Mouse (Mus musculus): Measurements from ENCODE around the gene Srsf3.
A peak's percentile ranks its signal among the peaks of the same experiment; 100 is the strongest.
"Not testable (repeated sequence)": the region's sequence is repeated elsewhere in the genome, so short reads cannot be mapped to it uniquely, and the experiment has no call there.

Srsf3 gene

DNA sequence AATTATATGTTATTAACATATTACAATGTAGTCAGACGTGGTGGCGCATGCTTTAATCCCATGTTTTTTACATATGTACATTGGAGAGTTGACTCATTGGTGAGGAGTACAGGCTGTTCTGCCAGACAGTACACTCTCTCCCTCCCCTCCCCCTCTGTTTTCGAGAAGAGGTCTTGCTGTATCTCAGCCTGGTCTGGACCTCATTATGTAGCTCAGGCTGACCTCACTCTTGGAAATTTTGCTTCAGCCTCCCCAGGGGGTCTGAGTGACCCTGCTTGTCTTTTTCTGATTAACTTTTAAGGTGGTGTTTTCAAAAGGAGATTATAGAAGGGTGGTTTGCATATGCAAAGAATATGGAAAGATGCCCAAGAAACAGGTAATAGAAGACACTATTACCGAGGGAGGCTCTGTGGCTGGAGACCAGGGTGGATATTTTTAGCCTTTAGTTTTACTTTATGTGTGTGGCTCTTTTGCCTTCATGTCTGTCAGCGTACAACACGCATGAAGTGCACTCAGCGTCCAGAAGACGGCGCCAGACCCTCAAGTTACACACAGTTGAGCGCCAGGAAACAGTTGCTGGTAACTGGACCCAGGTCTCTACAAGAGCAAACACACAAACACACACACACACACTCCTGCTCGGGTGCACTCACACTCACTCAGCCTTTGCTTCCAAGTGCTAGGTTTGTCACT is 14.0 kb upstream of the Srsf3 start:
- DNase-seq (ENCODE audit: low spot score in 2 of 2) = peak in 1 of 2 experiments; percentile 37

DNA sequence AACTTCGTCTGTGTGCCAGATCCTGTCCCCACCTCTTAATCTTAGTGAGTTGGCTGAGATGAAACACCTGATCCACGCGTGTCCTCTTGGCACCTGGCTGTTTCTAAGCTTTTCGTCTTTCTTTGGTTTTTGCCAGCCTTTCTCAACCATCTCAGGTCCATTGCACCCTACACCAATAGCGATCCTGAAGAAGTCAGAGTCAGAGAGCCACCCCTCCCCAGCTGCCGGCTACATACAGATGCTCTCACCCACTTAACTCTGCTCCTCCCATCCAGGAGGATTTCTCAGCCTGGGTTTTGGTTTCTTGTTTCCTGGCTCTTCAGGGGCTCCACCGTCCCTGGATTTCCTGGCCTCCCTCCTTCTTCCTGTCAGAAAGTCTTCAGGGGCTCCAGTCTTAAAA is 13.0 kb upstream of the Srsf3 start:
- no peak for DNase-seq (ENCODE audit: low spot score in 2 of 2)

- no peak for DNase-seq (ENCODE audit: low spot score in 2 of 2)
Observed at GRCm38 (mm10) chr17:29020444-29020843, 12.0 kb upstream of the Srsf3 start.

GRCm38 (mm10) chr17:29022230-29022819 is 10.1 kb upstream of the Srsf3 start:
- DNase-seq (ENCODE audit: low spot score in 2 of 2) = no peak

DNA sequence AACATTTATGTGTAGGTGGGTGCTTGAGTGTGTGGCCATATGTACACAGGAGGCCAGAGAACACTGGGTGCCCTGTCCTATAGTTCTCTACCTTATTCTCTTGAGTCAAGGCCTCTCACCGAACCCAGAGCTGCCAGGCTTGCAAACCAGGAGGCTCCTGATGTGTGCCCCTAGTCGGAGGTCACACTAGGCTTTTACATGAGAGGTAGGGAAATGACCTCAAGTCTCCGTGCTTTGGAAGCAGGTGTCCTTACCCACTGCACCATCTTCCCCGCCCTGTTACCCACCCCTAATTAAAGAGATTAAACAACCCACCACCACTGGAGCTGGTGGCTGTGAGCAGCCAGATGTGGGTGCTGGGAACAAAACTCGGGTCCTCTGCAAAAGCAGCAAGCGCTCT is 9.1 kb upstream of the Srsf3 start:
- DNase-seq (ENCODE audit: low spot score in 2 of 2) = no peak

DNA sequence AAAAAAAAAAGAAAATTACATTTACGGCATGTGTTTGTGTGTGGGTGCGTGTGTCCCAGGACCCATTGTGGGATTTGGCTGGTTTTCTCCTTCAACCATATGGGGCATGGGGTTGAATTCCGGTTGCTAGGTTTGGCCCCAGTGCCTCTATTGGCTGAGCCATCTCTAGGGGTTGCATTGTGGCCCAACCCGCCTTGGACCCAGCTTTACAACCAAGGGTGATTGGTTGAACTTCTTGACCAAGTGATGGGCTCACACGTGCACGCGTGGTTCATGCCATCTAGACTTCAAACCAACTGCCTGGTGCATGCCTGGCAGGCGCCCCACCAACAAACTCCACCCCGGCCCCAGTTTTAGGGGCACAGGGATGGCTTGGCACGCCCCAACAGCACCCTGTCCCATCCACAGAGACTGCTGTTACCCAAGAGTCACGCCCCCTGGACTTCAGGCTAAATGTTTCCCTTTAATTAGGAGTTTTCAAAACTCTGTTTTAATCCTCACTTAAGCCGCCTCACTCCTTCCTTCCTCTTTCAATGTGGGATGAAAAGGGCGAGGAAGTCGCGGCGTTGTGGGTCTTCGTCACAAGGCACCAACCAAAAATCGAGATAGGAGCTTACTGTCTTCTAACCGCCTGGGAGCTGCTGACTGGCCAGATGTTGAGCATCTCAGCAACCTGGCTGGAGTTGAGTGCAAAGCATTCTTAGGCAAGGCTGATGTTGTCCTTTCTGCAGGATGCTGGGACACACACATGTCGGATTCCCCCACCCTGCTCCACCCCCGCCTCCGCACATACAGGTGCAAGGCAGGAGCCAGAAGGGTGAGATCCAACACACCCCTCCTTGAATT is 8.2 kb upstream of the Srsf3 start:
- no peak for DNase-seq (ENCODE audit: low spot score in 2 of 2)

- no peak for DNase-seq (ENCODE audit: low spot score in 2 of 2)
Observed at GRCm38 (mm10) chr17:29024896-29025565, 7.4 kb upstream of the Srsf3 start.

GRCm38 (mm10) chr17:29026652-29027356 is 5.6 kb upstream of the Srsf3 start:
- no peak for DNase-seq (ENCODE audit: low spot score in 2 of 2)

DNA sequence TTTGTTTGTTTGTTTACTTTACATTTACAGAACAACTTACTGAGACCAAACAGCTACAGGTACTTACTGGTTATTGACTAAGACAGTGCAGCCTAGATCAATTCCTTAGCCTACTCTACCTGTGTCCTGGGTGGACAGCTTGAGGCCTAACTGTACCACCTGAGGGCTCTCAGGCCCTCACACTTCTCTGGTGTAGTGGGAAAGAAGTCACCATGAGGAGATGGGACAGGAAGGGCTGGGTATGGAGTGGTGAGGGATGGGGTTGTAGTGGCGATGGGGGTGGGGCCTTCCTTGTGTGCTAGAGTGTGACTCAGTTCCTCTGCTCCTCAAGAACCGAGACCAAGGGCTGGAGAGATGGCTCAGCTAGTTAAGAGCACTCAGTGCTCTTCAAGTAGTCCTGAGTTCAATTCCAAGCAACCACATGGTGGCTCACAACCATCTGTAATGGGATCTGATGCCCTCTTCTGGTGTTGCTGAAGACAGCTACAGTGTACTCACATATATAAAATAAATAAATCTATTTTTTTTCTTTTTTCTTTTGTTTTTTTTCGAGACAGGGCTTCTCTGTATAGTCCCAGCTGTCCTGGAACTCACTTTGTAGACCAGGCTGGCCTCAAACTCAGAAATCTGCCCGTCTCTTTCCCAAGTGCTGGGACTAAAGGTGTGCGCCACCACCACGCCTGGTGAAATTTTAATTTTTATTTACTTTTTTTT is 1.9 kb upstream of the Srsf3 start:
- no peak for DNase-seq (ENCODE audit: low spot score in 2 of 2)

DNA sequence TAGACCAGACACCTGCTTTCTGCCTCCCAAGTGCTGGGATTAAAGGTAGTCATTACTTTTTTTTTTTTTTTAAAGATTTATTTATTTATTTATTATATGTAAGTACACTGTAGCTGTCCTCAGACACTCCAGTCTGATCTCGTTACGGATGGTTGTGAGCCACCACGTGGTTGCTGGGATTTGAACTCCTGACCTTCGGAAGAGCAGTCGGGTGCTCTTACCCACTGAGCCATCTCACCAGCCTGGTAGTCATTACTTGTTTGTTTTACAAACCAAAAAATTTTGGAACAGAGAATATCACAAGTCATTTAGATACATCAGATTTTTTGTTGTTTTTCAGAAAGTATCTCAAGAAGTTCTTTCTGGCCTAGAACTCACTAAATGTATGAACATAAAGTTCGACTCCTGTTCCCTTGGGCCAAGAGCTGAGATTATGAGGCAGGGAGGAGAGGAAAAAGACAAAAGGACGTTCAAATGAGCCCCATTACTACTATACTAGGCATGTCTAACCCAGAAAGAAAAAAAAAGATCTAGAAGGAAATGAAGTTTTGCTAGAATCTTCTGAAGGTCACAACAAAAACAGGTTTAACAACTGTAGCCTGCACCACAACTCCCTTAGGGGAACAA is 1.2 kb upstream of the Srsf3 start:
- not testable (repeated sequence) for DNase-seq (ENCODE audit: low spot score in 2 of 2)

DNA sequence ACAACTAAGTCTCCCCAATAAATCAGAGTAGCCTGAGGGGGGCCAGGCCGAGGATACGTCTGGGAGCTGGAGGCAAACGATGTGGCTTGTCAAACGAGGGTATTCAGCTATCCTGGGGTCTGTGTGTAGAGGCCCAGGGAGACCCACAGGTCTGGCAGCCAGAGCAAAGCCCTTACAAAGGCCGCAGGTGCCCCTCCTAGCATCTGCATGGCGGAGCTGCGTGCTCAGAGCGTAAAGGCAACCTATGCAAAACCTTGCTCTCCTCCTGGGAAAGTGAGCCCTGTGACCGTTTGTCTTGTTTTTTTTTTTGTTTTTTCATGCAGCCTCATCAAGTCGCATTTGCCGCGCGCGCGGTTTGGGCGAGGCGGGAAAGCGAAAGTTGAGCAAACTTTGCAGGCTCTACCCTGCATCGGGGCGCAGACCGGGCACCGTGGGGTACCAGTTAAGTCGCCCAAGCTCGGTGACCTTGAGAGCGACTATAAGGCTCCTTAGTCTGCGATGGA is 606 bp upstream of the Srsf3 start:
- DNase-seq (ENCODE audit: low spot score in 2 of 2) = no peak

- no peak for DNase-seq (ENCODE audit: low spot score in 2 of 2)
Observed at GRCm38 (mm10) chr17:29033569-29034061, 1.2 kb downstream of the Srsf3 start.

GRCm38 (mm10) chr17:29034264-29034663 is 1.8 kb downstream of the Srsf3 start:
- no peak for DNase-seq (ENCODE audit: low spot score in 2 of 2)

GRCm38 (mm10) chr17:29035506-29035905 is 3.1 kb downstream of the Srsf3 start:
- DNase-seq (ENCODE audit: low spot score in 2 of 2) = no peak

GRCm38 (mm10) chr17:29039351-29039750 is 6.9 kb downstream of the Srsf3 start:
- no peak for DNase-seq (ENCODE audit: low spot score in 2 of 2)

- not testable (repeated sequence) for DNase-seq (ENCODE audit: low spot score in 2 of 2)
Observed at GRCm38 (mm10) chr17:29041632-29042031, 9.2 kb downstream of the Srsf3 start.

GRCm38 (mm10) chr17:29042569-29042968 is 10.1 kb downstream of the Srsf3 start:
- DNase-seq (ENCODE audit: low spot score in 2 of 2) = no peak

DNA sequence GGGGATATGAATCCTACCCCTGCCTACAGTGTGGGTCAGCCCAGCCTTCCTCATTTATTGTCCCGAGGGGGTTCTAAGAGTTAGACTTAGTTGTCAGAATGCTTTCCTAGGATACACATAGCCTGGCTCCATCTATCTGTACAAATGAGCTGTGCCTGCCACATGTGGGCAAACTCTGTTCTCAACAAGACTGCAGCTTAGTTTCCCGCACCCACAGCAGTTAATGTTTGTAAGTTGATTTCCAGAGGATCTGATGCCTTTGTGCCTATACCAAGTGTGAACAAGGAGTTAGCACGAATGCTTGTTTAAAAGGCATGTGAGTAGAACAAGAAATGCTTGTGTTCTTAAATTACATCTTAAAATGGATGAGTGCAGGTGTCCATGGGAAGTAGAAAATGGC is 11.2 kb downstream of the Srsf3 start:
- DNase-seq (ENCODE audit: low spot score in 2 of 2) = no peak

- no peak for DNase-seq (ENCODE audit: low spot score in 2 of 2)
Observed at GRCm38 (mm10) chr17:29044146-29044924, 11.9 kb downstream of the Srsf3 start.

Measured in urinary bladder, postnatal 36 days (tissue).